15 mouse cellular contexts compared by ENCODE assay signal in the genomic region with DNA sequence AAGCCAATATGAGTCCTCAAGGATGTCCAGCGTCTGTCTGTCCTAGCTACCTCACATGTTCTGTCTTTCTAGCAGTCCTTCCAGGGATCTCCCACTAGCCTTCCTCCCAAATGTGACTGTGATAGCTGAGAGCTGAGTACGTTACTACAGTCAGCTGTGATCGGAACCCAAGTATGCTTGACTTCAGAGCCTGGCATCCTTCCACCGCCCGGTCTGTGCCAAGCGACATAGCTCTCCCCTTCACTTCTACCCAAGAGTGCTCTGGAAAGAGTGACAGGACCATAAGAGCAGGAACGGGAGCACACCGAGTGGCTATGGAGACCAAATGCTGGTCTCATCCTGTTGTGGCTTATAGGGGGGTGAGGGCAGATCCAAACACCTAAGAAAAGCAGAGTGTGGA. TPM values are rescaled to one million over a fixed set of nuclear protein-coding genes. Genes with fewer than 3 reads are reported as not detected.
DNase-seq lines count a peak whose midpoint lies in the region; ATAC-seq and TF ChIP-seq lines count a peak whose summit lies in the region.
"Had no signal": no experiment of that assay in that cellular context is flagged by ENCODE, and none has a peak within 500 bp of the region (broad histone marks: within the 10 kb centered on the region; RNA-seq: fewer than 3 reads in every experiment).

No protein-coding gene starts in this region.

- no peak for TF ChIP-seq CTCF in liver, postnatal 0 days (IDR thresholded peaks at IDR 0.05; ENCODE audit: low read depth)

- H3K27ac ChIP-seq in hindbrain, embryonic 14.5 days = peak overlapping the region; percentile 87
- peak overlapping the region; percentile 41 for H3K27ac ChIP-seq in neural tube, embryonic 14.5 days (ENCODE audit: low read depth, low read length)
- H3K27ac ChIP-seq in liver, postnatal 0 days (ENCODE audit: low read depth) = no peak overlapping the region
- H3K27ac ChIP-seq: embryonic facial prominence, embryonic 15.5 days; liver, embryonic 15.5 days had no signal

- H3K4me1 ChIP-seq in hindbrain, embryonic 14.5 days (replicated peaks; ENCODE audit: control insufficient read depth, insufficient read depth, low read length) = peaks cover 17% of the 10 kb centered on the region
- peaks cover 12% of the 10 kb centered on the region for H3K4me1 ChIP-seq in neural tube, embryonic 14.5 days (ENCODE audit: control insufficient read depth, insufficient read depth, low read length)
- H3K4me1 ChIP-seq in liver, postnatal 0 days (ENCODE audit: insufficient read depth) = no peaks in the 10 kb centered on the region
- H3K4me1 ChIP-seq: embryonic facial prominence, embryonic 15.5 days; heart, embryonic 12.5 days; liver, embryonic 15.5 days had no signal

- no peak overlapping the region for H3K9ac ChIP-seq in hindbrain, embryonic 14.5 days
- H3K9ac ChIP-seq in neural tube, embryonic 14.5 days (replicated peaks; ENCODE audit: low read depth, low read length) = no peak overlapping the region
- no peak overlapping the region for H3K9ac ChIP-seq in liver, postnatal 0 days (replicated peaks)
- H3K9ac ChIP-seq: embryonic facial prominence, embryonic 15.5 days; heart, embryonic 12.5 days; liver, embryonic 15.5 days had no signal

- TF ChIP-seq EP300 in liver, postnatal 0 days (IDR thresholded peaks at IDR 0.05; ENCODE audit: low read depth) = no peak

- no peaks in the 10 kb centered on the region for H3K27me3 ChIP-seq in hindbrain, embryonic 14.5 days (ENCODE audit: control insufficient read depth, insufficient read depth, low read length)
- H3K27me3 ChIP-seq in neural tube, embryonic 14.5 days (ENCODE audit: control insufficient read depth, insufficient read depth, low read length) = no peaks in the 10 kb centered on the region
- no peaks in the 10 kb centered on the region for H3K27me3 ChIP-seq in liver, postnatal 0 days (ENCODE audit: insufficient read depth, low read length)
- H3K27me3 ChIP-seq: embryonic facial prominence, embryonic 15.5 days; heart, embryonic 12.5 days; liver, embryonic 15.5 days had no signal

- DNase-seq in layer of hippocampus, postnatal 10 days (ENCODE audit: low spot score in 2 of 2) = peak; percentile 54 to 58
- DNase-seq in layer of hippocampus, adult 11-12 months (ENCODE audit: low spot score) = no peak
- peak; percentile 31 for DNase-seq in right cerebral cortex, postnatal 14 days
- no peak for DNase-seq in right cerebral cortex, adult 18-20 months
- DNase-seq in hindbrain, embryonic 14.5 days (ENCODE audit: low spot score) = peak; percentile 62
- DNase-seq in B cell, adult 2 months = no peak
- no peak for DNase-seq in liver, postnatal 0 days
- DNase-seq: adrenal gland, postnatal 36 days; gastrocnemius, postnatal 36 days; kidney, adult 9 months had no signal

- no peak overlapping the region for H3K4me3 ChIP-seq in hindbrain, embryonic 14.5 days (replicated peaks; ENCODE audit: low read length)
- no peak overlapping the region for H3K4me3 ChIP-seq in neural tube, embryonic 14.5 days (ENCODE audit: low read depth, low read length)
- no peak overlapping the region for H3K4me3 ChIP-seq in liver, postnatal 0 days (ENCODE audit: low read depth, low read length)
- H3K4me3 ChIP-seq: embryonic facial prominence, embryonic 15.5 days; heart, embryonic 12.5 days; liver, embryonic 15.5 days; myocyte had no signal

- 70% methylated on average over 8 of the region's 8 CpGs for WGBS in hindbrain, embryonic 14.5 days
- 76% methylated on average over 8 of the region's 8 CpGs for WGBS in neural tube, embryonic 14.5 days
- 88% methylated on average over 8 of the region's 8 CpGs for WGBS in liver, postnatal 0 days (ENCODE audit: insufficient replicate concordance)

- H3K9me3 ChIP-seq in hindbrain, embryonic 14.5 days (ENCODE audit: control insufficient read depth, low read length) = no peaks in the 10 kb centered on the region
- no peaks in the 10 kb centered on the region for H3K9me3 ChIP-seq in neural tube, embryonic 14.5 days (ENCODE audit: control insufficient read depth, low read length)
- no peaks in the 10 kb centered on the region for H3K9me3 ChIP-seq in liver, postnatal 0 days (ENCODE audit: low read length)
- H3K9me3 ChIP-seq: embryonic facial prominence, embryonic 15.5 days; heart, embryonic 12.5 days; liver, embryonic 15.5 days had no signal

- H3K4me2 ChIP-seq in hindbrain, embryonic 14.5 days (replicated peaks) = peak overlapping the region; percentile 6
- H3K4me2 ChIP-seq in neural tube, embryonic 14.5 days (ENCODE audit: low read depth, low read length) = no peak overlapping the region; the same call in 1 of the 2 replicates
- no peak overlapping the region for H3K4me2 ChIP-seq in liver, postnatal 0 days (ENCODE audit: low read depth, low read length)
- H3K4me2 ChIP-seq: embryonic facial prominence, embryonic 15.5 days; heart, embryonic 12.5 days; liver, embryonic 15.5 days had no signal

- peak; percentile 58; the same call in 1 of the 2 replicates for ATAC-seq in hindbrain, embryonic 14.5 days (ENCODE audit: low FRiP score)
- peak; percentile 65; the same call in 1 of the 2 replicates for ATAC-seq in neural tube, embryonic 14.5 days (ENCODE audit: low read depth)
- no peak for ATAC-seq in liver, postnatal 0 days

- no peaks in the 10 kb centered on the region for H3K36me3 ChIP-seq in hindbrain, embryonic 14.5 days (replicated peaks; ENCODE audit: control insufficient read depth, insufficient read depth)
- H3K36me3 ChIP-seq in neural tube, embryonic 14.5 days (ENCODE audit: control insufficient read depth, insufficient read depth, low read length) = no peaks in the 10 kb centered on the region
- H3K36me3 ChIP-seq in liver, postnatal 0 days (replicated peaks; ENCODE audit: insufficient read depth, low read length) = no peaks in the 10 kb centered on the region
- H3K36me3 ChIP-seq: embryonic facial prominence, embryonic 15.5 days; heart, embryonic 12.5 days; liver, embryonic 15.5 days had no signal

RNA-seq across cellular contexts. Expression of gene Utp18, which starts 55.6 kb away (rescaled TPM):
- 10 to 100 TPM; 29.2 to 30.2 TPM for total RNA-seq in layer of hippocampus, postnatal 10 days (2021)
- 35.4 and 35.7 TPM in 2 replicates for polyA plus RNA-seq in hindbrain, embryonic 14.5 days (2014; fragmentation: Nextera tagmentation; extraction: Ambion mirVana)
- polyA plus RNA-seq in neural tube, embryonic 14.5 days (2014; fragmentation: Nextera tagmentation; extraction: Ambion mirVana) = 33.1 and 34.5 TPM in 2 replicates
- polyA plus RNA-seq in liver, postnatal 0 days (2015; fragmentation: Nextera tagmentation; extraction: Ambion mirVana) = 9.1 and 9.9 TPM in 2 replicates

RNA-seq across cellular contexts. Expression of gene Mbtd1, which starts 55.7 kb away (rescaled TPM):
- 10 to 100 TPM; 35.4 to 41.0 TPM for total RNA-seq in layer of hippocampus, postnatal 10 days (2021)
- polyA plus RNA-seq in hindbrain, embryonic 14.5 days (2014; fragmentation: Nextera tagmentation; extraction: Ambion mirVana) = 16.9 and 19.5 TPM in 2 replicates
- polyA plus RNA-seq in neural tube, embryonic 14.5 days (2014; fragmentation: Nextera tagmentation; extraction: Ambion mirVana) = 24.6 and 25.0 TPM in 2 replicates
- 4.5 and 5.2 TPM in 2 replicates for polyA plus RNA-seq in liver, postnatal 0 days (2015; fragmentation: Nextera tagmentation; extraction: Ambion mirVana)

Comparison
In these comparisons a context has a peak if more than half of its experiments do, and no peak if none do; other contexts are left out.
1. DNase-seq: peak in layer of hippocampus, postnatal 10 days (2 of 2), right cerebral cortex, postnatal 14 days (single experiment) and hindbrain, embryonic 14.5 days (single experiment); none in layer of hippocampus, adult 11-12 months (single experiment), right cerebral cortex, adult 18-20 months (single experiment), B cell, adult 2 months (0 of 2) and liver, postnatal 0 days (single experiment).